Mouse (Mus musculus) frontal cortex, postnatal 25 days (tissue): ENCODE results near the gene Mms19.

Experiments
- DNase-seq, 2 experiments: peaks; one replicate each; pipeline ENCODE4 v3.0.0; 2022; ENCODE audit warnings: low spot score in 2 of 2

Gene Mms19

GRCm38 (mm10) chr19:41900495-41901090 is 80.4 kb downstream of the Mms19 start:
- DNase-seq, result no peak

GRCm38 (mm10) chr19:41898860-41899259 is 82.1 kb downstream of the Mms19 start:
- DNase-seq, result no peak

GRCm38 (mm10) chr19:41896319-41896711 is 84.6 kb downstream of the Mms19 start:
- no peak for DNase-seq

GRCm38 (mm10) chr19:41895460-41896318 is 85.3 kb downstream of the Mms19 start, which contains the start of gene Rrp12:
Gene Rrp12 (minus strand): TSS chr19:41896173.
- DNase-seq, result peak; percentile 50 to 63

GRCm38 (mm10) chr19:41894959-41895358 is 86.0 kb downstream of the Mms19 start:
- no peak for DNase-seq
